Mouse (Mus musculus) neural tube, embryonic 13.5 days (tissue): ENCODE results near the gene Pgap3. TPM values are rescaled to one million over a fixed set of nuclear protein-coding genes. Genes with fewer than 3 reads are reported as not detected.
"Not testable (repeated sequence)": the region's sequence is repeated elsewhere in the genome, so short reads cannot be mapped to it uniquely, and the experiment has no call there.

Source experiments
- ATAC-seq: fragments of 200-750 bp; cut with Nextera tagmentation; 2 replicates; pipeline ENCODE4 v1.8.0; 2017; ENCODE audit warnings: low read depth, mild to moderate bottlenecking, moderate TSS enrichment, moderate library complexity
- H3K27ac ChIP-seq: fragments of 300-500 bp; sonication (generic); replicated peaks from 2 replicates; pipeline ENCODE4 v1.5.1; 2015; ENCODE audit warnings: moderate library complexity, mild to moderate bottlenecking, inconsistent platforms
- H3K27me3 ChIP-seq: fragments of 300-500 bp; sonication (generic); 2 replicates; pipeline ENCODE4 v1.6.1; 2015; ENCODE audit warnings: mild to moderate bottlenecking, inconsistent platforms
- H3K36me3 ChIP-seq: fragments of 300-500 bp; sonication (generic); 2 replicates; pipeline ENCODE4 v1.6.1; 2015; ENCODE audit warnings: mild to moderate bottlenecking, inconsistent platforms
- H3K4me1 ChIP-seq: fragments of 300-500 bp; sonication (generic); replicated peaks from 2 replicates; pipeline ENCODE4 v1.6.1; 2015; ENCODE audit warnings: inconsistent platforms
- H3K4me2 ChIP-seq: fragments of 300-500 bp; sonication (generic); 2 replicates; pipeline ENCODE4 v1.6.1; 2015; ENCODE audit warnings: inconsistent platforms, mild to moderate bottlenecking, moderate library complexity
- H3K4me3 ChIP-seq: fragments of 300-500 bp; sonication (generic); 2 replicates; pipeline ENCODE4 v1.5.1; 2015; ENCODE audit warnings: mild to moderate bottlenecking, inconsistent platforms
- H3K9ac ChIP-seq: fragments of 300-500 bp; sonication (generic); 2 replicates; pipeline ENCODE4 v1.6.1; 2015; ENCODE audit warnings: moderate library complexity, mild to moderate bottlenecking, inconsistent platforms
- H3K9me3 ChIP-seq: fragments of 300-500 bp; sonication (generic); 2 replicates; pipeline ENCODE4 v1.6.1; 2016; ENCODE audit warnings: inconsistent platforms
- WGBS: fragments of 180-500 bp; shearing (Covaris S2); methylation state at CpG from one replicate; pipeline ENCODE4 v1.1.7; 2015; 5-methylcytosine and 5-hydroxymethylcytosine counted together
- polyA plus RNA-seq: library from polyadenylated mRNA; unstranded; fragments of >200 nt; fragmentation: Nextera tagmentation; extraction: Ambion mirVana; gene quantifications from 2 replicates; pipeline ENCODE4 v1.2.1, GENCODE M21; 2015

The Pgap3 gene
- polyA plus RNA-seq, 1 experiment from 2014 or later, result 8.7 TPM

DNA sequence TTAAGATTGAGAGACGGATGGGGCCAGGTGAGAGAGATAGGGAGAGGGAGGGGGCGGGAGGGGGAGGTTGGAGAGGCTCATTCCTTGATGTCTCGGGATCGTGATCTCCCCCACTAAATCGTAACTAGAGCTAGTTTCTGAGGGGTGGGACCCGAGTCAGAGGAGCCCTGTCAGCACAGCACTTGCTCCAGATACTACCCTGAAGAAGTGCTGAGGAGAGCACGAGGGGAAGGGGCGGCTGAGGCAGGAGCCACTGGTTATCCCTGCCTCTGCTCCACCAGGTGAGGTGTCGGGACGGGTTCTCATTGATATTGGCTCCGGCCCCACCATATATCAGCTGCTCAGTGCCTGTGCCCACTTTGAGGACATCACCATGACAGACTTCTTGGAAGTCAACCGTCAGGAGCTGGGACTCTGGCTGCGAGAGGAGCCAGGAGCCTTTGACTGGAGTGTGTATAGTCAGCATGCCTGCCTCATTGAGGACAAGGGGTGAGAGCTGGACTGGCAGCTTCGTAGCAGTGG lies 13.2 kb downstream of the Pgap3 start:
- Histone ChIP-seq H3K36me3 (no peaks in the 10 kb centered on the region), H3K9me3 (no peaks in the 10 kb centered on the region), H3K4me3 (no peak overlapping the region), H3K4me1 (no peaks in the 10 kb centered on the region; the same call in 1 of the 2 replicates), H3K4me2 (no peak overlapping the region), H3K27me3 (peaks cover 81% of the 10 kb centered on the region), H3K27ac (no peak overlapping the region), H3K9ac (no peak overlapping the region)
- no peak for ATAC-seq
- 57% methylated on average over 14 of the region's 14 CpGs for WGBS

DNA sequence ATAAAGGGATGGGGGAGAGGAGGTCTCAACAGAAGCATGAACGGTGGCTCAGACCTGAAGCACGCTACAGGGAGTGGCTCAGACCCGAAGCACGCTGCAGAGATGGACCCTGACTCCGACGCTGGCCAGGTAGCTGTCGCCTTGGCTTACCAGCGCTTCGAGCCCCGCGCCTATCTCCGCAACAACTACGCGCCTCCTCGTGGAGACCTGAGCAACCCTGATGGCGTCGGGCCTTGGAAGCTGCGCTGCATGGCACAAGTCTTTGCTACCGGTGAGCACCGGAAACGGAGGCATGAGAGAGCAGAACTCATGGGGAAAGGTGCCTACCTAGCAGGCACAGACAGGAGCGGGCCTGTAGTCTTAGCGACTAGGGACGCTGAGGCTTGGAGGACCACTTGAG lies 13.7 kb downstream of the Pgap3 start:
- 24% methylated on average over 24 of the region's 24 CpGs for WGBS
- no peak for ATAC-seq
- Histone ChIP-seq H3K27me3 (peaks cover 76% of the 10 kb centered on the region), H3K4me2 (peak overlapping the region; percentile 24; the same call in 1 of the 2 replicates), H3K4me3 (0 out of 2 replicates have a peak overlapping the region, but pooled peaks have one; percentile 8), H3K36me3 (no peaks in the 10 kb centered on the region), H3K27ac (no peak overlapping the region), H3K4me1 (no peaks in the 10 kb centered on the region; the same call in 1 of the 2 replicates), H3K9me3 (no peaks in the 10 kb centered on the region), H3K9ac (0 out of 2 replicates have a peak overlapping the region, but pooled peaks have one; percentile 44)

DNA sequence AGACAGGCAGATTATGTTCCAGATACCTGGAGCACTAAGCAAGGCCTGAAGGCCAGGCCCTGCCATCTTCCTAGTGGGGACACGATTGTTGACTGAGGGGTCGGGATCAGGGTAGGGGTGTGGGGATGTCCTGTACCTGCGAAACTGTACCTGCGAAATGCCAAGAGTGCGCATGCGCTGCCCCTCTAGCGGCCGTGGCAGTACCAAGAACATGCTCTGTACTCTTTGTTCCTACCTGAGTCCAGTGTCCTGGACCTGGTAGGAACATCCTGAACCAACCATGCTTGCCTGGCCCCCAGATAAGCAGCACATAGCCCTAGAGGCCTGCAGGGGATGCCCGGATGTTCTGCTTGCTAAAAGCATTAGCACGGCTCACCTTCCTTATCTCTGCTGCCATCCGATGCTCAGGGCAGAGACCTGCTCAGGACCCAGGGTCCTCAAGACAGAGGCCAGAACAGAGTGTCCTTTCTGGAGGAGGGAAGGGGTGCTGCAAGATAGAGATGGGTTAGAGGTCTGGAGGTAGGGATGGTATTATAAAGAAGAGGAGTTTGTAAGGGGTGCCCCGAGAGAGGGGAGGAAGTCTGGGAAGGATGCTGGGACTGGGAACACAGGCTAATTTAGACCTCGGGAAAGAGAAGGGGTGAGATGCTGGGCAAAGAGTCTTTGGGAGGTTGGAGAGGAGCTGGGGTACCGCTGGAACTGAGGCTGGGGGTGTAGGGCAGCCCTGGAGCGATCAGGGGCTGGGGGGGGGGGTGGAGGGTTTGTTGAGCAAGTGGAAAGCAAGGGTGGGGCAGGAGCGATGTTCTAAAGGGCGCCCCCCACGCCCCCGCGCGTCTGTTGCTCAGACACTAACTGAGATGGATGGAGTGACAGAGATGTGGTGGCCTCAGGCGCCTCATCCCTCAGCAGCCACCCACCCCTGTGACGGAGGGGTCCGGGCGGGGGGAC lies 14.4 kb downstream of the Pgap3 start, which contains the start of gene Pnmt:
Gene Pnmt (plus strand): TSS at position 813 of the 948 bp plus-strand sequence.
- Histone ChIP-seq H3K4me2 (peak within 1 kb of the TSS; percentile 24; the same call in 1 of the 2 replicates), H3K27ac (no peak within 1 kb of the TSS), H3K4me1 (no peaks in the 10 kb centered on the region; the same call in 1 of the 2 replicates), H3K27me3 (peaks cover 70% of the 10 kb centered on the region), H3K9ac (0 out of 2 replicates have a peak within 1 kb of the TSS, but pooled peaks have one; percentile 44), H3K9me3 (no peaks in the 10 kb centered on the region), H3K36me3 (peaks cover 2% of the 10 kb centered on the region), H3K4me3 (0 out of 2 replicates have a peak within 1 kb of the TSS, but pooled peaks have one; percentile 8)
- WGBS, result 56% methylated on average over 25 of the region's 25 CpGs
- no peak for ATAC-seq

DNA sequence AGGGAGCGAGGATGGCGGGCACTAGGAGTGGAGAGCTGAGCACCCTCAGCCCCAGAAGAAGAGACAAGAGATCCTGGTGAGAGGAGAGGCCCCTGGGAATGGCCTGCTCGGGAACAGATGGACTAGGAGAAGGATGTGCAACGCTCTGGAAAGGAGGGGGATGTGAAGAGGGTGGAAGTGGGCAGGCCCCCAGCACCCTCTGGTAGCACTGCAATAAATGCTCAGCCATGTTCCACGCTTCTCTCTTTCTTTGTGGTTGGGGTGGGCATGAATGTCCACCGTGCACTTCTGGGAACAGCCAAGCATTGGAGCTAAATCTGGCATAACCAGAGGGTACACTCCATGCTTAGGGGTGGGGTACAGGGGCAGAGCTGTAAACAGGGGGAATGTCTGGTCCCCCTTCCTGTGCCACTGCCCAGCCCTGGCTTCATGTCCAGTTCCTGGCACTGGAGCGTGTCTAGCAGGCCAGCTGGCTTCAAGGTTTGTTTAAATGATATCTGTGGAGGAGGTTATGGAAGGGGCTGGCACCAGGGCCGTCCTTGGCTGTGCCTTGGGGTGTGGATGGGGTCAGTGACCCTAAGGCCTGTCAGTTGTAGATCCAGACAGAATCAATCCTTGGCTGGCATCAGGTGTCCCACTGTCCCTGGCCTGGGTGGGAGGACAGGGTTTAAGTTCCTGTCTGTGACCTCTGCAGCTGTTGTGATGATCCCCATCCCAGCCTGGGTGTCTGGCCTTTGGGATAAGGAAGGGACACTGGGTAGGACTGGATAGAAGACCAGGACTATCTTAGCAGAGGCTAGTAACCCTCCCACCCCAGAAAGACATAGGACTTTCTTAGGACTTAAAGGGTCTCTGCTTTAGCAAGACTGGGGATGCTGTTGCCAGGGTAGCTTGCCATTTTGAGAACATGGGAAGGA lies 15.3 kb downstream of the Pgap3 start:
- H3K4me3 ChIP-seq, result no peak overlapping the region
- ATAC-seq, result no peak
- no peak overlapping the region for H3K4me2 ChIP-seq
- H3K4me1 ChIP-seq, result no peaks in the 10 kb centered on the region; the same call in 1 of the 2 replicates
- 57% methylated on average over 8 of the region's 8 CpGs for WGBS
- H3K9me3 ChIP-seq, result no peaks in the 10 kb centered on the region
- peaks cover 61% of the 10 kb centered on the region for H3K27me3 ChIP-seq
- H3K27ac ChIP-seq, result no peak overlapping the region
- no peak overlapping the region for H3K9ac ChIP-seq
- H3K36me3 ChIP-seq, result peaks cover 11% of the 10 kb centered on the region

DNA sequence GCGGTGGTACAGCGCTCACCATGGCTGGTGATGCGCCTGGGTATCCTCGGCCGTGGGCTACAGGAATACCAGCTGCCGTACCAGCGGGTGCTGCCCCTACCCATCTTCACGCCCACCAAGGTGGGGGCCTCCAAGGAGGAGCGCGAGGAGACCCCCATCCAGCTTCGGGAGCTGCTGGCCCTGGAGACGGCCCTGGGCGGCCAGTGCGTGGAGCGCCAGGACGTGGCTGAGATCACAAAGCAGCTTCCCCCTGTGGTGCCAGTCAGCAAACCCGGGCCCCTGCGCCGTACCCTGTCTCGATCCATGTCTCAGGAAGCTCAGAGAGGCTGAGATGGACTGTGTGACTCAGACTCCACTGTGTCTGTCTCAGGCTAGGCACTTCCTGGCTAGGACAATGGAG lies 16.1 kb downstream of the Pgap3 start:
- H3K36me3 ChIP-seq, result peaks cover 19% of the 10 kb centered on the region
- H3K4me2 ChIP-seq, result no peak overlapping the region
- H3K9me3 ChIP-seq, result no peaks in the 10 kb centered on the region
- no peak overlapping the region for H3K4me3 ChIP-seq
- ATAC-seq, result no peak
- no peaks in the 10 kb centered on the region; the same call in 1 of the 2 replicates for H3K4me1 ChIP-seq
- peaks cover 53% of the 10 kb centered on the region for H3K27me3 ChIP-seq
- no peak overlapping the region for H3K9ac ChIP-seq
- 73% methylated on average over 20 of the region's 20 CpGs for WGBS
- H3K27ac ChIP-seq, result no peak overlapping the region

DNA sequence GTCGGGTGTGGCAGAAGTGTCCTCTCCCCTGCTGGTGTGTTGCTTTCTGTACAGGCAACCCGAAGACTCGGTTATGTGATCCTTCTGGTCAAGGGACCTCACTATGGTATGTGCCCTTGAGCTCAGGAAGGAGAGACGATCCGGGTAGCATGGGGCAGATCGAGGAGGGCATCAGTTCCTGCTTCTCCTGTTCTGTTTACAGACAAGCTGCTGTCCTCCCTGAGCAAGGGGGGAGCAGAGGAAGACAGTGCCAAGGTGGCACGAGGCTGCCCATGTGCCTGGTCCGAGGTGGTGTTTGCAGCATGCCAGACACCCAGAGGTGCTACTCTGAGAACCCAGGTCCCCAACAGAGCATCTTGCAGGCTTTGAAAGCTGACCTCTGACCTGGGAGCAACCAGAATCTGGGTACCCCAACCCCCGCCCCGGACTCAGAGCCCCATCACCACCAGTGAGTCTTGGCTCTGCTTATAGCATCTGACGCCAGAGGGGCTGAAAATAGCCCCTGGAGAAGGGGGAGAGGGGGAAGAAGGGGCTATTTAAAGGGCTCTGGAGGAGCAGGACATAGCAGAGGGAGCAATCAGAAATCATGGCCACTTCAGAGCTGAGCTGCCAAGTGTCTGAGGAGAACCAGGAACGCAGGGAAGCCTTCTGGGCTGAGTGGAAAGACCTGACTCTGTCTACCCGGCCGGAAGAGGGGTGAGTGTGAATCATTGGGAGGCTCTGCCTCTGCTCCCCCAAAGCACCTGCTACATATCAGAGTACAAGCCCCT lies 16.8 kb downstream of the Pgap3 start, which contains the start of gene Tcap:
Gene Tcap (plus strand): TSS at position 551 of the 770 bp plus-strand sequence.
- peaks cover 27% of the 10 kb centered on the region for H3K36me3 ChIP-seq
- H3K4me2 ChIP-seq, result no peak within 1 kb of the TSS
- H3K4me1 ChIP-seq, result no peaks in the 10 kb centered on the region; the same call in 1 of the 2 replicates
- 65% methylated on average over 14 of the region's 14 CpGs for WGBS
- no peak for ATAC-seq
- no peak within 1 kb of the TSS for H3K9ac ChIP-seq
- no peaks in the 10 kb centered on the region for H3K9me3 ChIP-seq
- no peak within 1 kb of the TSS for H3K4me3 ChIP-seq
- H3K27ac ChIP-seq, result no peak within 1 kb of the TSS
- peaks cover 46% of the 10 kb centered on the region for H3K27me3 ChIP-seq

DNA sequence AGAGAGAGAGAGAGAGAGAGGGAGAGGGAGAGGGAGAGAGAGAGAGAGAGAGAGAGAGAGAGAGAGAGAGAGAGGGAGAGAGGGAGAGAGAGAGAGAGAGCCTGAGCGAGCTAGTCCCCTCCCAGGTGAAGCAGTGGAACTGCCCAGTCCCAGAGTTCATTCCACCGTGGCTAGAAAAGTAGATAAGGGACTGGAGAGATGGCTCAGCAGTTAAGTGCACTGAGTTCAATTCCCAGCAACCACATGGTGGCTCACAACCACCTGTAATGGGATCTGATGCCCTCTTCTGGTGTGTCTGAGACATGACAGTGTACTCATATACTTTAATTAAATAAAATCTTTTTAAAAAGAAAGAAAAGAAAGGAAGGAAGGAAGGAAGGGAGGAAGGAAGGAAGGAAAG lies 17.9 kb downstream of the Pgap3 start:
- not testable (repeated sequence) for H3K4me1 ChIP-seq, H3K9me3 ChIP-seq, H3K4me2 ChIP-seq, ATAC-seq, H3K4me3 ChIP-seq, H3K27ac ChIP-seq, H3K9ac ChIP-seq
- 47% methylated on average over 2 of the region's 2 CpGs for WGBS
- Histone ChIP-seq H3K36me3 (peaks cover 37% of the 10 kb centered on the region), H3K27me3 (peaks cover 36% of the 10 kb centered on the region)

DNA sequence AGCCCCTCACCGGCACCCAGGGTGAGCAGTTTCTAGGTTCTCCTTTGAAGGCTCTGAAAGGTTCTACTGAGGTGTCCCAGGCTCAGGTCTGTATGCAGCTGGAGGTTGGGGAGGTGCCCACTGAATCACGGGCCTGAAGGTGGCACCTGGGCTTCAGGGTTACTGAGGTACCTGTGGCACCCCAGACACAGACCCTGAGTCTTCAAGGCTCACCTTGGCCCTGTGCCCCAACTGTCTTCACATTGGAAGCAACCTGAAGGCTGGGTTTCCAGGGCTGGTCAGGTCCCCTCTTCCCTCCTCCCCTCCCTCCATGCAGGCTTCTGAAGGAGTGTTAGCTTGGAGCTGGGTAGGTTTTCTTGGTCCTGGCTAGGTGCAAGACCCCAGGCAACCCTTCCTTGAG lies 18.6 kb downstream of the Pgap3 start:
- Histone ChIP-seq H3K4me2 (no peak overlapping the region), H3K27ac (no peak overlapping the region), H3K4me1 (no peaks in the 10 kb centered on the region; the same call in 1 of the 2 replicates), H3K9me3 (no peaks in the 10 kb centered on the region), H3K4me3 (no peak overlapping the region), H3K9ac (no peak overlapping the region), H3K27me3 (peaks cover 29% of the 10 kb centered on the region), H3K36me3 (peaks cover 44% of the 10 kb centered on the region)
- ATAC-seq, result no peak
- WGBS, result 91% methylated on average over 2 of the region's 2 CpGs

DNA sequence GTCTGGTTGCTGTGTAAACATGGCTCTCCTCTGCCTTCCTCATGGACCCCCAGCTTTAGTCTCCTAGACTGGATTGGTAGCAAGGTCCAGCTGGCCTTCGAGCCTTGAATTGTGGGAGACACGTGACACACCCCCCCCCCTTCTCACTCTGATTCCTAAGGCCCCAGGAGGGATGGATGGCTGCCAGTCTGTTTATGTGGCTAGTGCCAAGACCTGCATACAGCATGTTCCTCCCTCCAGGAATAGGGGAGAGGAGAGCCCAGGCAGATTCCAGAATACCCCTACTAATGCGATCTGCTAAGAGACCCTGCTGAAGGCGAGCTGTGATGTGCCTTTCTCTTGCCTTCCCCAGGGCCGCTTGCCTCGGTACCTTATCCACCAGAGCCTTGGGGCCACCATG lies 20.2 kb downstream of the Pgap3 start:
- no peak for ATAC-seq
- Histone ChIP-seq H3K4me3 (no peak overlapping the region), H3K9me3 (no peaks in the 10 kb centered on the region), H3K4me2 (no peak overlapping the region), H3K36me3 (peaks cover 60% of the 10 kb centered on the region), H3K9ac (no peak overlapping the region), H3K4me1 (no peaks in the 10 kb centered on the region; the same call in 1 of the 2 replicates), H3K27ac (no peak overlapping the region), H3K27me3 (peaks cover 13% of the 10 kb centered on the region)
- WGBS, result 87% methylated on average over 6 of the region's 6 CpGs

DNA sequence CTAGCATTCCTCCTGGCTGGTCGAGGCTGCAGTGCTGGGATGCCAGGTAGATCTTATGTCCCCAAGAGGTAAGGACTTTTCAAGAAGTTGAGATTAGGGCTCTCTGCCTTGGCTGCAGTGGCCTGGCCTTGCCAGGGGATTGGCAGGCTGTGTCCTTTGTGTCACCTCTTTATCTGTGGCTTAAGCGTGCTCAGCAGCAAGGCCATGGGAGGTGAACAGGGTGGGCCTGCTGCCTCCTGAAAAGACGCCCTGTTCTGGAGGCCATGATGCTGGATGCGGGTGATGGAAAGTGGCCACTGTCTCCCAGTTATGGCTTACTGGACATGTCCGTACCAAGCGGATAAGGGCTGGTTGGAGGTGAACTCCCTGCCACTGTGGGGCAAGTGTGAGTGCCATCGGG lies 20.9 kb downstream of the Pgap3 start:
- H3K4me2 ChIP-seq, result no peak overlapping the region
- no peak overlapping the region for H3K9ac ChIP-seq
- H3K27me3 ChIP-seq, result peaks cover 6% of the 10 kb centered on the region
- H3K4me1 ChIP-seq, result no peaks in the 10 kb centered on the region
- H3K27ac ChIP-seq, result no peak overlapping the region
- ATAC-seq, result no peak
- H3K4me3 ChIP-seq, result no peak overlapping the region
- H3K9me3 ChIP-seq, result no peaks in the 10 kb centered on the region
- H3K36me3 ChIP-seq, result peaks cover 67% of the 10 kb centered on the region
- WGBS, result 93% methylated on average over 7 of the region's 7 CpGs

DNA sequence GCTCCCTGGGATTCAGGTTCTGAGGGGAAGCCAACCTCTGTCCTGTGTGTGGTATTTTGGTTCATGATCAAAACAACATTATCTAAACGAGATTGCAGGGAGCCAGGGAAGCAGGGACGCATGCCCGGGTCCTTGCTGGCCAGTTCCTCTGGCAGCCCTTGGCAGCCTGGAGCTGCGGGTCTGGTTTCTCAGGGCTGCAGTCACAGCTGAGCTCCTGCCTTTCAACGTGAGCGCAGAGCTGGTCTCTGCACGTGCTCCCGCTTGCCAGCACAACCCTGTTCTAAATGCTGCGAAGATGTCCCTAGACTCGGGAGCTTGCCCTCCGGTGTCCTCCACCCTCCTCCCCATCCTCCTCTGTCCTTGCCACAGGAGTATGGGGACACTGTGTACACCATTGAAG lies 22.5 kb downstream of the Pgap3 start:
- H3K27ac ChIP-seq, result no peak overlapping the region
- H3K36me3 ChIP-seq, result peaks cover 67% of the 10 kb centered on the region
- no peaks in the 10 kb centered on the region for H3K9me3 ChIP-seq
- H3K4me2 ChIP-seq, result no peak overlapping the region
- H3K27me3 ChIP-seq, result no peaks in the 10 kb centered on the region
- ATAC-seq, result no peak
- H3K4me1 ChIP-seq, result no peaks in the 10 kb centered on the region; the same call in 1 of the 2 replicates
- H3K4me3 ChIP-seq, result no peak overlapping the region
- H3K9ac ChIP-seq, result no peak overlapping the region
- WGBS, result 90% methylated on average over 11 of the region's 11 CpGs
